Mouse (Mus musculus) myocyte (in vitro differentiated cells): ENCODE data around the gene Ppp2r2c.

Experiments used
- MAX ChIP-seq: IDR thresholded peaks from one replicate; pipeline ENCODE4 v1.6.1; 2011; ENCODE audit warnings: low read depth, mild to moderate bottlenecking, control low read depth
- POLR2A ChIP-seq: IDR thresholded peaks from one replicate; pipeline ENCODE4 v1.6.1; 2011; ENCODE audit warnings: low read depth, mild to moderate bottlenecking, control low read depth, moderate library complexity; ENCODE audit not compliant: insufficient read length
- TCF12 ChIP-seq: IDR thresholded peaks from one replicate; pipeline ENCODE4 v1.6.1; 2011; ENCODE audit warnings: mild to moderate bottlenecking, control low read depth; ENCODE audit not compliant: poor library complexity, insufficient read depth, severe bottlenecking

- TF ChIP-seq POLR2A (no peak), TCF12 (no peak), MAX (no peak)
Observed at GRCm38 (mm10) chr5:36885067-36885466, 16.8 kb downstream of the Ppp2r2c start.
